Mouse (Mus musculus): Measurements from ENCODE around the gene Rexo5. TPM values are rescaled to one million over a fixed set of nuclear protein-coding genes. Genes with fewer than 3 reads are reported as not detected.

Rexo5 gene
- polyA plus RNA-seq, 1 experiment from 2014 or later, result 25.0 TPM

DNA sequence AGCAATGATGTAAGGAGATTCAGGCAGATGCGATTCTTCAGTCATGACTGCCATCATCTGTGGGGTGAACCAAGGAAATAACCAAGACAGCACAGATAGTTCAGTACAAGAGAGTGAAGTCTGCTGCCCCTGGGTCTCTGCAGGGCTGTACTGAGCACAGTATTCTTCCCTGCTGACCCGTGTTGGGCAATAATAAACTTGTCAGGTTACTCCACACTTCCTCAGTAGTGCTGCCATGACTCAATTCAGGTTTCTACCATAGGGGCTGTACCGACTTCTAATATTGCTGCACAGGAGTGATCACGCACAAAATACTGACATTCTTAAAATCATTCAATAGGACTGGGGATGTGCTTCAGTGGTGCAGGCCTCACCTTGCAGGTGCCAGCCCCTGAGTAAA lies 85.4 kb downstream of the Rexo5 start:
- H3K4me1 ChIP-seq (ENCODE audit: control insufficient read depth, insufficient read depth, low read length), result no peaks in the 10 kb centered on the region
- 92% methylated on average over 4 of the region's 4 CpGs for WGBS

DNA sequence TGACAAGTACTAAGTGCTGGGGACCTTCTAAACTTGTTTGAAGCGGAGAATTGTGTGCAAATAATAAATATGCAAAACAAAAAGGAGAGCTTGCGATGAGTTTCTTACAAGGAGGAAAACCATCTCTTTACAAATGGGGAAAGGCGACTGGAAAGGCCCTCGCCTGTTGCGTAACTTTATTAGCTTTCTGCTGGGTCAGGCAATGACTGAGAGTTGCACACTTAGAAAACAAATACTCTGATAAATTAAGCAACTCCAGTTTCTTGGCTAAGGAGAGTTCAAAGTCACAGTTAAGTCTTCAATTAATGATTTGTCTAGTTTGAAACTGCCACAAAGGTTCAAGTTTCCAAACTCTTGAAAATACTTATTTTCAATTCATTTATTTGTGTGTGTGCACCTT lies 86.5 kb downstream of the Rexo5 start:
- H3K9ac ChIP-seq (replicated peaks; ENCODE audit: low read depth, low read length), result no peak overlapping the region
- H3K9me3 ChIP-seq (ENCODE audit: control insufficient read depth, low read depth, low read length), result no peaks in the 10 kb centered on the region
- no peak overlapping the region for H3K27ac ChIP-seq (ENCODE audit: low read length)
- no peak overlapping the region for H3K4me2 ChIP-seq (replicated peaks; ENCODE audit: low read depth, low read length)
- 87% methylated on average over 5 of the region's 5 CpGs for WGBS
- H3K4me3 ChIP-seq (ENCODE audit: low read depth, low read length), result no peak overlapping the region
- no peaks in the 10 kb centered on the region for H3K36me3 ChIP-seq (ENCODE audit: control insufficient read depth, insufficient read depth, low read length)
- ATAC-seq (ENCODE audit: insufficient number of reproducible peaks, insufficient read depth, low FRiP score, low read depth), result no peak
- H3K27me3 ChIP-seq (ENCODE audit: control insufficient read depth, insufficient read depth, low read length), result no peaks in the 10 kb centered on the region
- H3K4me1 ChIP-seq (ENCODE audit: control insufficient read depth, insufficient read depth, low read length), result no peaks in the 10 kb centered on the region

More for the DNA sequence above, 85.4 kb downstream of the Rexo5 start:
- H3K4me3 ChIP-seq (ENCODE audit: low read depth, low read length), result no peak overlapping the region
- no peak for ATAC-seq (ENCODE audit: insufficient number of reproducible peaks, insufficient read depth, low FRiP score, low read depth)
- no peaks in the 10 kb centered on the region for H3K36me3 ChIP-seq (ENCODE audit: control insufficient read depth, insufficient read depth, low read length)
- H3K27ac ChIP-seq (ENCODE audit: low read length), result no peak overlapping the region
- H3K9ac ChIP-seq (replicated peaks; ENCODE audit: low read depth, low read length), result no peak overlapping the region
- no peaks in the 10 kb centered on the region for H3K27me3 ChIP-seq (ENCODE audit: control insufficient read depth, insufficient read depth, low read length)
- no peaks in the 10 kb centered on the region for H3K9me3 ChIP-seq (ENCODE audit: control insufficient read depth, low read depth, low read length)
- H3K4me2 ChIP-seq (replicated peaks; ENCODE audit: low read depth, low read length), result no peak overlapping the region

DNA sequence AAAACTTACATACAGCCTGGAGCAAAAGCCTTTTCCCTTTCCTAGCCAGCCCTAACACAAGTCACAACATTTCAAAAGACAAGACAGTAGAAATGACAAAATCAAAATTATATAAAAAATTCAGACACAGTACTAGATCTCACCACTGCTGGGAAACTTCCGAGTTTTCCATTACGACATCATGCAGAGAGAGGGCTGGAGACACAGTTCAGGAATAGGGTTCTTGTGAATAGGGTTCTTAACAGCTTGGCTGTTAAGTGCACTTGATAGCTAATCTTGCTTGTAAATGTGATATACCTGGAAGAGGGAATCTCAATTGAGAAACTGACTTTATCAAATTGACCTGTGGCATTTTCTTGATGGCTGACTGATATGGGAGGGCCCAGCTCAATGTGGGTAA lies 87.4 kb downstream of the Rexo5 start:
- Histone ChIP-seq H3K4me1 (ENCODE audit: control insufficient read depth, insufficient read depth, low read length) (no peaks in the 10 kb centered on the region), H3K36me3 (ENCODE audit: control insufficient read depth, insufficient read depth, low read length) (no peaks in the 10 kb centered on the region), H3K27me3 (ENCODE audit: control insufficient read depth, insufficient read depth, low read length) (no peaks in the 10 kb centered on the region), H3K27ac (ENCODE audit: low read length) (no peak overlapping the region), H3K9ac (replicated peaks; ENCODE audit: low read depth, low read length) (no peak overlapping the region), H3K4me2 (replicated peaks; ENCODE audit: low read depth, low read length) (no peak overlapping the region), H3K9me3 (ENCODE audit: control insufficient read depth, low read depth, low read length) (no peaks in the 10 kb centered on the region), H3K4me3 (ENCODE audit: low read depth, low read length) (no peak overlapping the region)
- ATAC-seq (ENCODE audit: insufficient number of reproducible peaks, insufficient read depth, low FRiP score, low read depth), result no peak
- 86% methylated on average over 2 of the region's 2 CpGs for WGBS

DNA sequence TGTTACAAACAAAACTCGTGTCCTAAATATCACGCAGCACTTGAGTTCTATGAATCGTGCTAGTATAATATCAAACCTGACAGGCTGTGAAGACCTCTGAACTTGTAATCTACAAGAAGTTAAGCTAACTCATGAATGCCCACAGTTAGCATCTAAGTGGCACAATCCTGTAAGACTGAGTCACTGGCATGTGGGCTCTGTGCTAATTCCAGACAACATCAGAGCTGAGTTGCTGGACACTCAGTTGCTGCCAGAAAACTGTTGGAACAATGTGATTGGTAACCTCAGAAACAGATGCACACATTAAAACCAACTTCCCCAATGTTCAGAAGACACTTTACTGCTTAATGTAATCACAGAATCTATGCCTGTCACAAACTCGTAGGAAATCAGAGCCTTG lies 94.1 kb downstream of the Rexo5 start:
- Histone ChIP-seq H3K4me3 (ENCODE audit: low read depth, low read length) (no peak overlapping the region), H3K4me2 (replicated peaks; ENCODE audit: low read depth, low read length) (no peak overlapping the region), H3K27ac (ENCODE audit: low read length) (no peak overlapping the region), H3K9me3 (ENCODE audit: control insufficient read depth, low read depth, low read length) (no peaks in the 10 kb centered on the region), H3K36me3 (ENCODE audit: control insufficient read depth, insufficient read depth, low read length) (no peaks in the 10 kb centered on the region), H3K9ac (replicated peaks; ENCODE audit: low read depth, low read length) (no peak overlapping the region), H3K27me3 (ENCODE audit: control insufficient read depth, insufficient read depth, low read length) (no peaks in the 10 kb centered on the region), H3K4me1 (ENCODE audit: control insufficient read depth, insufficient read depth, low read length) (no peaks in the 10 kb centered on the region)
- no peak for ATAC-seq (ENCODE audit: insufficient number of reproducible peaks, insufficient read depth, low FRiP score, low read depth)
- 82% methylated on average over 4 of the region's 4 CpGs for WGBS

DNA sequence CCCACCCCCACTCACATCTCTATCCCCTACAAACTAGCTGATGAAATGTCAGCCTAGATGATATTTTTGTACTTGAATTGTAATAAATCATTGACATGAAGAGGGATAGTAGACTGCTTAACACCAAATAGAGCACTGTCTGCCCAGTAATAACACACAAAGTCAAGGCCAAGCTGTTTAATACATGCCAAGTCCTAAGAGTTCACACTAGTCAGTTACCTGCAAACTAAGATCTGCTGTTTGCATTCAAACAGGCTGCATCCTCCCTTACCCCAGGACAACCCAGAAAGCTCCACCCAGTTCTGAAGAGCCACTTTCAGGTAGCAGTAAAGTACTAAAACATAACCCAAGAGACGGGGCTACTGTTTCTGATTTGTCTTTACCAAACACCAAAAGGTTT lies 98.4 kb downstream of the Rexo5 start:
- no peak for ATAC-seq (ENCODE audit: insufficient number of reproducible peaks, insufficient read depth, low FRiP score, low read depth)
- H3K4me3 ChIP-seq (ENCODE audit: low read depth, low read length), result no peak overlapping the region

DNA sequence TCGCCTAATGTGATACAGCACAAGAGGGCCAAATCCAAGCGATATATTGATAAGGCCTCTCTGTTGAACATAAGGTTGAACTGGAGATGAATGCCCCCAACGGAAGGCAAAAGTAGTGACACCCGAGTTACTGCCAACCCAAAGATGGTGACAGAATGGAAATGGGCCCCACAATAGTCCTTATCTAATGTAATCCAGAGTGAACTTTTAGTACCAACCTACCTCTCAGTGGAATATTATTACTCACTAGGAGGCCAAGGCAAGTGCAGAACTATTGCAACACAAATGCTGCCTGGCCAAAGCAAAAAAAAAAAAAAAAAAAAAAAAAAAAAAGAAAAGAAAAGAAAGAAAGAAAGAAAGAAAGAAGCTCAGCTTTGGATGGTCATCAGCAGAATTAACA lies 98.9 kb downstream of the Rexo5 start:
- ATAC-seq (ENCODE audit: insufficient number of reproducible peaks, insufficient read depth, low FRiP score, low read depth), result no peak

More for the DNA sequence above, 98.4 kb downstream of the Rexo5 start:
- Histone ChIP-seq H3K27ac (ENCODE audit: low read length) (no peak overlapping the region), H3K9ac (replicated peaks; ENCODE audit: low read depth, low read length) (no peak overlapping the region), H3K4me2 (replicated peaks; ENCODE audit: low read depth, low read length) (no peak overlapping the region), H3K36me3 (ENCODE audit: control insufficient read depth, insufficient read depth, low read length) (no peaks in the 10 kb centered on the region), H3K9me3 (ENCODE audit: control insufficient read depth, low read depth, low read length) (no peaks in the 10 kb centered on the region), H3K27me3 (ENCODE audit: control insufficient read depth, insufficient read depth, low read length) (no peaks in the 10 kb centered on the region), H3K4me1 (ENCODE audit: control insufficient read depth, insufficient read depth, low read length) (0 out of 2 replicates have a peak, but pooled peaks cover 9% of the 10 kb centered on the region)
- WGBS, result 83% methylated on average over 1 of the region's 1 CpGs

DNA sequence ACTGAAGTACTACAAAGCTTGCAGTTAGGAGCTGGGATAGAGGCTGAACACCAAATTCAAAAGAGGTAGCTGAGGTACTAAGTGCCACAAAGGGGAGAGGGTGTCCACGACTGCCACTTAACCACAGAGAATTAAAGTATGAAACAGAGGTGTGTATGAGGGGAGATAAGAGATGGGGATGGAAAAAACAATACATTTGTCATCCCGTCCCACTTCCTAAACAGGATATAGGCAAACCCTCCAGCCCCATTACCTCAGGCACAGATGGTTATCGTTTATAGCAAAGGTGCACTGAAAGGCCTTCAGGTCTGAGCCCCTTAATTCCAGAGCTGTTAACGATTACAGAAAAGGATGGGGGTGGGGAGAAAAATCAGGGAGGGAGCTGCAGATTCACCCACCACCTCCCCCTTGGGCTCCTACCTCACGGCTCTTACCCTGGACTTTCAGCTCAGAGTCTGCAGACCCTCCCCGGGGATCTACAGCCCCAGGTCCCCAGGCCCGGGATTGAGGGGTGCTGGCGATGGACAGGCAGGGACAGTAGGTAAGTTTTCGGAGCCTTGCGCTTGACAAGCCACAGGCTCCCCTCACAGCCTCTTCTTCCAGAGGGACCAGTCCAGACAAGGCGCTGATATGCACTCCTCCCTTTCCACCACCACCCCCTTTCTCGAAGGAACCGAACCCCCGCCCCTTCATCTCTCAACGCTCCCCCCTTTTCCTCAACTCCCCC lies 101.2 kb downstream of the Rexo5 start:
- WGBS, result under 1% methylated on average over 15 of the region's 15 CpGs
- Histone ChIP-seq H3K4me1 (ENCODE audit: control insufficient read depth, insufficient read depth, low read length) (0 out of 2 replicates have a peak, but pooled peaks cover 9% of the 10 kb centered on the region), H3K4me2 (replicated peaks; ENCODE audit: low read depth, low read length) (peak overlapping the region; percentile 59), H3K9me3 (ENCODE audit: control insufficient read depth, low read depth, low read length) (no peaks in the 10 kb centered on the region), H3K4me3 (ENCODE audit: low read depth, low read length) (peak overlapping the region; percentile 68), H3K27ac (ENCODE audit: low read length) (peak overlapping the region; percentile 96), H3K27me3 (ENCODE audit: control insufficient read depth, insufficient read depth, low read length) (no peaks in the 10 kb centered on the region), H3K9ac (replicated peaks; ENCODE audit: low read depth, low read length) (peak overlapping the region; percentile 64), H3K36me3 (ENCODE audit: control insufficient read depth, insufficient read depth, low read length) (no peaks in the 10 kb centered on the region)
- peak; percentile 57 for ATAC-seq (ENCODE audit: insufficient number of reproducible peaks, insufficient read depth, low FRiP score, low read depth)

More for the DNA sequence above, 98.9 kb downstream of the Rexo5 start:
- Histone ChIP-seq H3K4me1 (ENCODE audit: control insufficient read depth, insufficient read depth, low read length) (0 out of 2 replicates have a peak, but pooled peaks cover 9% of the 10 kb centered on the region), H3K9me3 (ENCODE audit: control insufficient read depth, low read depth, low read length) (no peaks in the 10 kb centered on the region), H3K36me3 (ENCODE audit: control insufficient read depth, insufficient read depth, low read length) (no peaks in the 10 kb centered on the region), H3K4me2 (replicated peaks; ENCODE audit: low read depth, low read length) (no peak overlapping the region), H3K27me3 (ENCODE audit: control insufficient read depth, insufficient read depth, low read length) (no peaks in the 10 kb centered on the region), H3K27ac (ENCODE audit: low read length) (no peak overlapping the region), H3K9ac (replicated peaks; ENCODE audit: low read depth, low read length) (no peak overlapping the region), H3K4me3 (ENCODE audit: low read depth, low read length) (no peak overlapping the region)
- 92% methylated on average over 4 of the region's 4 CpGs for WGBS

DNA sequence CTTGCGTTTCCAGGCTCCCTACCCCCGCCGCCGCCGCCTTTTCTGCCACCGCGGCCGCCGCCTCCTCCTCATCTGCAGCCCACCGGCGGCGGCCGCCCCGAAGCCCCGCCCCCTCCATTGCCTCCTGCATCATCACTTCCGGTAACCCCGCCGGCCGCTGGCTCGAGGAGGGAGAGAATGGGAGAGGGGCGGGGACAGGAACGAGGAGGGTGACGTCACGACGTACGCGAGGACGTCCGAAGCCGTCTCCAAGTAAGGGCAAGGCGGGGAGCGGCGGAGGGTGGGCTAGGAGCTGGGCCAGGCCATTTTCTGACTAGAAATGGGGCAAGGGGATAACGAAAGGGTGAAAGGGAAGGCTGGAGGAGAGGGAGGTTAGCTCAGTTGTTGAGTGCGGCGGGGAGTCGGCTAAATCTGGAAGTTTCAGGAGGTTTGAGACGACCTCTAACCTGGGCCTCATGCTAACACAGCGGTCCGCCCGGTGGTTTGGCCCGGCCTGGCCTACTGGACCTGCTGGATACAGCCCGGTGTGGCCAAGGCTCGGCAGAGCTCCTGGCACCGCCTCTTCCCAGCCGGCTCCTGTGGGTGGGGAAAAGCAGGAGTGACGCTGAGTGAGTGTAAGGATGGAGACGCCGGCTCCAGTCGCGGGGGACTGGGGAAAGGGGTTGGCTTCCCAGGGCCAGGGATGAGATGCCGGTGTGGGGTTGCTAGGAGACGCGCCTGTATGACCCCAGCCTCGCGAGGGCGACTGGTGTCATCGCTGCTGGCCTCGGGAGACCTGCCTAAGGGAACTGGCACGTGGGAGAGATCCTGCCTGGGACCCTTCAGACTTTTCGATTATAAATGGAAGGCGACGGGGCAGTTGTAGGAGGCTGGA lies 102.1 kb downstream of the Rexo5 start, which contains the start of the genes Lyrm1 and Dcun1d3:
Gene Lyrm1, plus strand, starts transcription at position 223 of the 874 bp plus-strand sequence.
Gene Dcun1d3, minus strand, starts transcription at position 660 of the 874 bp plus-strand sequence.
- under 1% methylated on average over 55 of the region's 63 CpGs for WGBS
- peak within 1 kb of the TSS; percentile 96 for H3K27ac ChIP-seq (ENCODE audit: low read length)
- ATAC-seq (ENCODE audit: insufficient number of reproducible peaks, insufficient read depth, low FRiP score, low read depth), result peak; percentile 98

More for the DNA sequence above, 102.1 kb downstream of the Rexo5 start, which contains the start of the genes Lyrm1 and Dcun1d3:
- Histone ChIP-seq H3K27me3 (ENCODE audit: control insufficient read depth, insufficient read depth, low read length) (no peaks in the 10 kb centered on the region), H3K4me3 (ENCODE audit: low read depth, low read length) (peak within 1 kb of the TSS; percentile 68), H3K9me3 (ENCODE audit: control insufficient read depth, low read depth, low read length) (no peaks in the 10 kb centered on the region), H3K4me2 (replicated peaks; ENCODE audit: low read depth, low read length) (peak within 1 kb of the TSS; percentile 72), H3K4me1 (ENCODE audit: control insufficient read depth, insufficient read depth, low read length) (0 out of 2 replicates have a peak, but pooled peaks cover 9% of the 10 kb centered on the region), H3K9ac (replicated peaks; ENCODE audit: low read depth, low read length) (peak within 1 kb of the TSS; percentile 73), H3K36me3 (ENCODE audit: control insufficient read depth, insufficient read depth, low read length) (no peaks in the 10 kb centered on the region)
